Mouse (Mus musculus) urinary bladder, postnatal 14 days (tissue): ENCODE data around the gene Kctd10.

ENCODE experiments used
- DNase-seq: peaks from one replicate; pipeline ENCODE4 v3.0.0; 2021; ENCODE audit warnings: low spot score

Gene Kctd10

GRCm38 (mm10) chr5:114380209-114381012 lies at the start of gene Kctd10, which contains the start of gene Ube3b:
Gene Kctd10 (minus strand): TSS chr5:114380508.
Gene Ube3b (plus strand): TSS chr5:114380607.
- DNase-seq: peak; percentile 85

GRCm38 (mm10) chr5:114429781-114430180 lies 49.5 kb upstream of the Kctd10 start:
- no peak for DNase-seq

GRCm38 (mm10) chr5:114428621-114429020 lies 48.3 kb upstream of the Kctd10 start:
- DNase-seq: no peak

GRCm38 (mm10) chr5:114426732-114427131 lies 46.4 kb upstream of the Kctd10 start:
- no peak for DNase-seq

- DNase-seq: no peak
Measured at GRCm38 (mm10) chr5:114423961-114424360, 43.7 kb upstream of the Kctd10 start.

GRCm38 (mm10) chr5:114422591-114422990 lies 42.3 kb upstream of the Kctd10 start:
- no peak for DNase-seq

- DNase-seq: no peak
Measured at GRCm38 (mm10) chr5:114421561-114422298, 41.4 kb upstream of the Kctd10 start.

- DNase-seq: no peak
Measured at GRCm38 (mm10) chr5:114418541-114418940, 38.2 kb upstream of the Kctd10 start.

- no peak for DNase-seq
Measured at GRCm38 (mm10) chr5:114416855-114417254, 36.5 kb upstream of the Kctd10 start.

- no peak for DNase-seq
Measured at GRCm38 (mm10) chr5:114415606-114416005, 35.3 kb upstream of the Kctd10 start.

- peak; percentile 23 for DNase-seq
Measured at GRCm38 (mm10) chr5:114413067-114413735, 32.9 kb upstream of the Kctd10 start.

- no peak for DNase-seq
Measured at GRCm38 (mm10) chr5:114412361-114412998, 32.2 kb upstream of the Kctd10 start.

GRCm38 (mm10) chr5:114410429-114410828 lies 30.1 kb upstream of the Kctd10 start:
- no peak for DNase-seq

- no peak for DNase-seq
Measured at GRCm38 (mm10) chr5:114408846-114409245, 28.5 kb upstream of the Kctd10 start.

- no peak for DNase-seq
Measured at GRCm38 (mm10) chr5:114407810-114408209, 27.5 kb upstream of the Kctd10 start.

GRCm38 (mm10) chr5:114407269-114407668 lies 27.0 kb upstream of the Kctd10 start:
- no peak for DNase-seq

- DNase-seq: no peak
Measured at GRCm38 (mm10) chr5:114406592-114406991, 26.3 kb upstream of the Kctd10 start.

GRCm38 (mm10) chr5:114393169-114393568 lies 12.9 kb upstream of the Kctd10 start:
- DNase-seq: no peak

- DNase-seq: no peak
Measured at GRCm38 (mm10) chr5:114384448-114384847, 4.1 kb upstream of the Kctd10 start.

- DNase-seq: peak; percentile 50
Measured at GRCm38 (mm10) chr5:114383184-114383904, 3.0 kb upstream of the Kctd10 start.

- DNase-seq: no peak
Measured at GRCm38 (mm10) chr5:114381013-114381351, 674 bp upstream of the Kctd10 start.

GRCm38 (mm10) chr5:114379763-114380162 lies 545 bp downstream of the Kctd10 start:
- DNase-seq: no peak
